Mouse (Mus musculus) ES-E14 (cell line): ENCODE results near the gene Nmt2.

Experiments
- MAFK ChIP-seq: IDR thresholded peaks from 2 replicates; pipeline ENCODE4 v1.6.1; 2014; ENCODE audit warnings: mild to moderate bottlenecking, low read depth, low read length, inconsistent platforms; ENCODE audit not compliant: insufficient read depth
- ZNF384 ChIP-seq: IDR thresholded peaks from 2 replicates; pipeline ENCODE4 v1.6.1; 2012; ENCODE audit warnings: low read depth, low read length, inconsistent platforms

DNA sequence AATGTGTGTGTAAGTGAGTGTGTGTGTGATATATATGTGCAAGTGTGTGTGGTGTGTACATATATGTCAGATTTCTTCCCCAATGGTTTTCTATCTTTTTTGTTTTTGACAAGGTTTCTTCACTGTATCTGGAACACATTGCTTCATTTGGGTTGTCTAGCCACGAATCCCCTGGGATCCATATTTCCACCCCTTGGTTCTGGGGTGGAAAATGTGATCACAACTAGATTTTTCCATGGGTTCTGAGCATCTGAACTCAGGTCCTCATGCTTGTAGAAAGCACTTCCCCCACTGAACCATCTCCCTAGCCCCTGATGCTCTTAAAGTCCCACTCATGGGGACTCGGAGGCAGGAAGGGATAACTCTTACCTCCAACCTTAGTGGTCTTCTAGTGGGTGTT lies 10.7 kb upstream of the Nmt2 start:
- TF ChIP-seq MAFK, result no peak
- no peak for TF ChIP-seq ZNF384
